ENCODE assay signal across 20 mouse cellular contexts in genomic region chr1:70902311-70902710, GRCm38 (mm10).
DNase-seq lines count a peak whose midpoint lies in the region; ATAC-seq and TF ChIP-seq lines count a peak whose summit lies in the region.
"Had no signal": no experiment of that assay in that cellular context is flagged by ENCODE, and none has a peak within 500 bp of the region (broad histone marks: within the 10 kb centered on the region; RNA-seq: fewer than 3 reads in every experiment).

No protein-coding gene starts in this region.

- no peaks in the 10 kb centered on the region for H3K36me3 ChIP-seq in heart, embryonic 11.5 days (ENCODE audit: control insufficient read depth, insufficient read depth, low read length)
- H3K36me3 ChIP-seq in MEL (ENCODE audit: control insufficient read depth in 1 of 2, insufficient read depth in 2 of 2, low read length in 2 of 2): peaks cover 0 to 11% of the 10 kb centered on the region in 2 experiments; a peak in 2 of 4 replicates
- no peaks in the 10 kb centered on the region for H3K36me3 ChIP-seq in liver, embryonic 15.5 days (replicated peaks)
- H3K36me3 ChIP-seq: embryonic facial prominence, embryonic 13.5 days; forebrain, embryonic 10.5 days; neural tube, embryonic 12.5 days had no signal

- H3K9ac ChIP-seq in heart, embryonic 11.5 days (ENCODE audit: low read depth, low read length): no peak overlapping the region
- no peak overlapping the region for H3K9ac ChIP-seq in MEL (ENCODE audit: control insufficient read depth, low read depth, low read length, poor library complexity, severe bottlenecking)
- 0 out of 2 replicates have a peak overlapping the region, but pooled peaks have one; percentile 18 for H3K9ac ChIP-seq in liver, embryonic 15.5 days
- H3K9ac ChIP-seq: embryonic facial prominence, embryonic 13.5 days; neural tube, embryonic 12.5 days had no signal

- TF ChIP-seq RAD21 in MEL (IDR thresholded peaks at IDR 0.05; ENCODE audit: low read depth, low read length): no peak

- no peaks in the 10 kb centered on the region for H3K79me2 ChIP-seq in MEL (ENCODE audit: control insufficient read depth, insufficient read depth, low read length, poor library complexity)

- peak; percentile 96 for TF ChIP-seq EP300 in MEL (IDR thresholded peaks at IDR 0.05; ENCODE audit: low read depth in 1 of 2, low read length in 2 of 2)

- H3K27me3 ChIP-seq in heart, embryonic 11.5 days (ENCODE audit: control insufficient read depth, insufficient read depth, low read length): no peaks in the 10 kb centered on the region
- H3K27me3 ChIP-seq in MEL (ENCODE audit: control insufficient read depth in 1 of 2, insufficient read depth in 2 of 2, low read length in 2 of 2): no peaks in the 10 kb centered on the region
- no peaks in the 10 kb centered on the region for H3K27me3 ChIP-seq in liver, embryonic 15.5 days
- H3K27me3 ChIP-seq: embryonic facial prominence, embryonic 13.5 days; neural tube, embryonic 12.5 days had no signal

- no peaks in the 10 kb centered on the region for H3K9me3 ChIP-seq in heart, embryonic 11.5 days (replicated peaks; ENCODE audit: control insufficient read depth, low read length)
- no peaks in the 10 kb centered on the region for H3K9me3 ChIP-seq in MEL (replicated peaks; ENCODE audit: insufficient read depth, low read length)
- no peaks in the 10 kb centered on the region for H3K9me3 ChIP-seq in liver, embryonic 15.5 days (replicated peaks)
- H3K9me3 ChIP-seq: embryonic facial prominence, embryonic 13.5 days; forebrain, embryonic 10.5 days; neural tube, embryonic 12.5 days had no signal

- intact Hi-C loops in heart, postnatal 36 days (cut with DNase I): no loop called here

- WGBS in heart, embryonic 11.5 days (ENCODE audit: insufficient replicate concordance): 8% methylated on average over 3 of the region's 3 CpGs
- WGBS in liver, embryonic 15.5 days (ENCODE audit: insufficient replicate concordance): 3% methylated on average over 3 of the region's 3 CpGs

- peak; percentile 98 for ATAC-seq in heart, embryonic 11.5 days (replicated peaks; ENCODE audit: insufficient number of reproducible peaks, low FRiP score, low TSS enrichment)
- ATAC-seq in liver, embryonic 15.5 days (ENCODE audit: insufficient read depth): peak; percentile 99
- ATAC-seq: hindbrain, embryonic 16.5 days; midbrain, embryonic 16.5 days had no signal

- TF ChIP-seq CTCF in MEL (IDR thresholded peaks at IDR 0.05 in 2 of 3, conservative IDR thresholded peaks at IDR 0.05 in 1 of 3; ENCODE audit: control insufficient read depth in 1 of 3, insufficient read depth in 1 of 3, low read depth in 2 of 3, low read length in 3 of 3, poor library complexity in 1 of 3, severe bottlenecking in 1 of 3): no peak

- H3K4me3 ChIP-seq in heart, embryonic 11.5 days (ENCODE audit: low read depth, low read length): no peak overlapping the region
- H3K4me3 ChIP-seq in MEL (ENCODE audit: control insufficient read depth in 1 of 2, insufficient read depth in 1 of 2, low read depth in 2 of 2, low read length in 2 of 2): no peak overlapping the region
- H3K4me3 ChIP-seq in liver, embryonic 15.5 days (replicated peaks): no peak overlapping the region
- H3K4me3 ChIP-seq: embryonic facial prominence, embryonic 13.5 days; forebrain, embryonic 10.5 days; neural tube, embryonic 12.5 days had no signal

- H3K27ac ChIP-seq in heart, embryonic 11.5 days (ENCODE audit: low read depth, low read length): peak overlapping the region; percentile 57; the same call in 1 of the 2 replicates
- H3K27ac ChIP-seq in MEL (ENCODE audit: control insufficient read depth, low read depth, low read length): no peak overlapping the region
- peak overlapping the region; percentile 88 for H3K27ac ChIP-seq in liver, embryonic 15.5 days (replicated peaks)
- H3K27ac ChIP-seq: embryonic facial prominence, embryonic 13.5 days; forebrain, embryonic 10.5 days; kidney, postnatal 0 days; neural tube, embryonic 12.5 days had no signal

- H3K4me1 ChIP-seq in heart, embryonic 11.5 days (ENCODE audit: control insufficient read depth, insufficient read depth, low read length): peaks cover 9% of the 10 kb centered on the region; the same call in 1 of the 2 replicates
- H3K4me1 ChIP-seq in MEL (ENCODE audit: control insufficient read depth in 1 of 2, insufficient read depth in 2 of 2, low read length in 2 of 2): peaks cover 6 to 9% of the 10 kb centered on the region in 2 experiments
- peaks cover 26% of the 10 kb centered on the region for H3K4me1 ChIP-seq in liver, embryonic 15.5 days (replicated peaks)
- H3K4me1 ChIP-seq: embryonic facial prominence, embryonic 13.5 days; forebrain, embryonic 10.5 days; neural tube, embryonic 12.5 days had no signal

- no peak for DNase-seq in heart, postnatal 36 days
- peak; percentile 92 for DNase-seq in MEL (ENCODE audit: low read depth, low spot score)
- peak; percentile 9 for DNase-seq in embryo, embryonic 11.5 days (ENCODE audit: low read depth, low spot score)
- no peak for DNase-seq in frontal cortex, postnatal 10 days (ENCODE audit: low spot score in 2 of 2)
- no peak for DNase-seq in cerebellum, adult 11 months
- no peak for DNase-seq in right cerebral cortex, postnatal 36 days (ENCODE audit: low spot score in 2 of 2)
- DNase-seq: cerebellum, adult 2 months; layer of hippocampus, adult 9-11 months; lung, adult 18-20 months; lung, postnatal 4 days; right cerebral cortex, postnatal 4 days; thymus, postnatal 4 days had no signal

- TF ChIP-seq POLR2A in MEL (IDR thresholded peaks at IDR 0.05; ENCODE audit: control insufficient read depth in 1 of 2, insufficient read depth in 1 of 2, low read depth in 1 of 2, low read length in 2 of 2, poor library complexity in 1 of 2): no peak

- no peak overlapping the region for H3K4me2 ChIP-seq in heart, embryonic 11.5 days
- peak overlapping the region; percentile 50 for H3K4me2 ChIP-seq in liver, embryonic 15.5 days
- H3K4me2 ChIP-seq: embryonic facial prominence, embryonic 13.5 days; neural tube, embryonic 12.5 days had no signal

TF ChIP-seq in MEL, 35 proteins besides CTCF, POLR2A, EP300 and RAD21:
- TF ChIP-seq SIN3A (IDR thresholded peaks at IDR 0.05; ENCODE audit: low read length) (peak; percentile 92), SMC3 (IDR thresholded peaks at IDR 0.05; ENCODE audit: low read depth, low read length) (no peak), E2F4 (IDR thresholded peaks at IDR 0.05; ENCODE audit: borderline replicate concordance, low read depth, low read length) (no peak), TCF12 (IDR thresholded peaks at IDR 0.05; ENCODE audit: low read depth, low read length) (peak; percentile 98), JUND (IDR thresholded peaks at IDR 0.05; ENCODE audit: low read depth, low read length) (0 out of 2 replicates have a peak, but pooled peaks have one; percentile 18), ELF1 (IDR thresholded peaks at IDR 0.05; ENCODE audit: low read depth, low read length) (no peak), KAT2A (conservative IDR thresholded peaks at IDR 0.05; ENCODE audit: low read depth, low read length) (no peak), CHD1 (IDR thresholded peaks at IDR 0.05; ENCODE audit: low read depth, low read length) (no peak), MXI1 (IDR thresholded peaks at IDR 0.05; ENCODE audit: low read depth, low read length) (peak; percentile 79; the same call in 1 of the 2 replicates), MAFK (IDR thresholded peaks at IDR 0.05; ENCODE audit: borderline replicate concordance, low read depth, low read length) (peak; percentile 75; the same call in 1 of the 2 replicates), USF1 (IDR thresholded peaks at IDR 0.05; ENCODE audit: low read depth, low read length) (no peak), ZNF384 (IDR thresholded peaks at IDR 0.05; ENCODE audit: low read depth, low read length) (no peak), ZC3H11A (IDR thresholded peaks at IDR 0.05; ENCODE audit: low read depth, low read length) (no peak), HCFC1 (IDR thresholded peaks at IDR 0.05; ENCODE audit: low read depth, low read length) (no peak), NRF1 (IDR thresholded peaks at IDR 0.05; ENCODE audit: insufficient read depth, low read depth, low read length, poor library complexity, severe bottlenecking) (no peak), MEF2A (IDR thresholded peaks at IDR 0.05; ENCODE audit: extremely low read depth, insufficient replicate concordance, low read depth, low read length, poor library complexity, severe bottlenecking) (peak; percentile 64; the same call in 1 of the 2 replicates), CHD2 (IDR thresholded peaks at IDR 0.05; ENCODE audit: low read length) (no peak), MYB (IDR thresholded peaks at IDR 0.05; ENCODE audit: low read depth, low read length) (peak; percentile 75; the same call in 1 of the 2 replicates), POLR2AphosphoS2 (IDR thresholded peaks at IDR 0.05; ENCODE audit: low read length) (no peak), MYC (IDR thresholded peaks at IDR 0.05; ENCODE audit: low read depth, low read length) (0 out of 2 replicates have a peak, but pooled peaks have one; percentile 64), TBP (IDR thresholded peaks at IDR 0.05; ENCODE audit: low read depth, low read length) (no peak), MAX (IDR thresholded peaks at IDR 0.05; ENCODE audit: low read length) (no peak), RCOR1 (IDR thresholded peaks at IDR 0.05; ENCODE audit: low read depth, low read length) (peak; percentile 89), NELFE (IDR thresholded peaks at IDR 0.05; ENCODE audit: low read depth, low read length) (no peak), MAZ (IDR thresholded peaks at IDR 0.05; ENCODE audit: low read depth, low read length) (0 out of 2 replicates have a peak, but pooled peaks have one; percentile 26), UBTF (IDR thresholded peaks at IDR 0.05; ENCODE audit: borderline replicate concordance, insufficient read depth, low read depth, low read length) (no peak), ETS1 (IDR thresholded peaks at IDR 0.05; ENCODE audit: low read depth, low read length) (peak; percentile 98), BHLHE40 (IDR thresholded peaks at IDR 0.05; ENCODE audit: borderline replicate concordance, low read depth, low read length) (peak; percentile 74), GABPA (IDR thresholded peaks at IDR 0.05; ENCODE audit: low read depth, low read length) (no peak), TAL1 (IDR thresholded peaks at IDR 0.05; ENCODE audit: low read length) (peak; percentile 99), ZMIZ1 (IDR thresholded peaks at IDR 0.05; ENCODE audit: low read depth, low read length) (no peak), ZKSCAN1 (IDR thresholded peaks at IDR 0.05; ENCODE audit: low read depth, low read length) (no peak), USF2 (IDR thresholded peaks at IDR 0.05; ENCODE audit: borderline replicate concordance in 1 of 2, insufficient read depth in 1 of 2, low read depth in 1 of 2, low read length in 2 of 2) (no peak), GATA1 (IDR thresholded peaks at IDR 0.05; ENCODE audit: low read depth, low read length) (peak; percentile 98), POLR2AphosphoS5 (IDR thresholded peaks at IDR 0.05; ENCODE audit: borderline replicate concordance, low read depth, low read length) (no peak)
TF ChIP-seq in MEL: peak in this region for 14.

Comparison
In these comparisons a context has a peak if more than half of its experiments do, and no peak if none do; other contexts are left out.
1. DNase-seq: peak in MEL (single experiment) and embryo, embryonic 11.5 days (single experiment); none in heart, postnatal 36 days (0 of 2), frontal cortex, postnatal 10 days (0 of 2), cerebellum, adult 11 months (single experiment) and right cerebral cortex, postnatal 36 days (0 of 2).